Mouse (Mus musculus) E14TG2a.4 (cell line): ENCODE data around the gene Rem1.

Experiments used
- H3K27me3 ChIP-seq: 2 replicates; pipeline ENCODE4 v1.6.1; 2014; ENCODE audit warnings: low read length, control low read depth; ENCODE audit not compliant: insufficient read depth
- H3K36me3 ChIP-seq: 2 replicates; pipeline ENCODE4 v1.6.1; 2014; ENCODE audit warnings: low read length, control low read depth; ENCODE audit not compliant: insufficient read depth
- H3K4me1 ChIP-seq: replicated peaks from 2 replicates; pipeline ENCODE4 v1.6.1; 2014; ENCODE audit warnings: low read depth, low read length, control low read depth
- H3K4me3 ChIP-seq: replicated peaks from 2 replicates; pipeline ENCODE4 v1.5.1; 2014; ENCODE audit warnings: mild to moderate bottlenecking, low read length
- H3K9me3 ChIP-seq: 2 replicates; pipeline ENCODE4 v1.6.1; 2014; ENCODE audit warnings: low read length, control low read depth
- CTCF ChIP-seq: conservative IDR thresholded peaks from 2 replicates; pipeline ENCODE4 v1.5.1; 2014; ENCODE audit warnings: low read length
- NANOG ChIP-seq: IDR thresholded peaks from 2 replicates; pipeline ENCODE4 v1.6.1; 2014; ENCODE audit warnings: borderline replicate concordance, low read length, mixed read lengths
- POU5F1 ChIP-seq: IDR thresholded peaks from 2 replicates; pipeline ENCODE4 v1.6.1; 2014; ENCODE audit warnings: low read length, borderline replicate concordance

The Rem1 gene

DNA sequence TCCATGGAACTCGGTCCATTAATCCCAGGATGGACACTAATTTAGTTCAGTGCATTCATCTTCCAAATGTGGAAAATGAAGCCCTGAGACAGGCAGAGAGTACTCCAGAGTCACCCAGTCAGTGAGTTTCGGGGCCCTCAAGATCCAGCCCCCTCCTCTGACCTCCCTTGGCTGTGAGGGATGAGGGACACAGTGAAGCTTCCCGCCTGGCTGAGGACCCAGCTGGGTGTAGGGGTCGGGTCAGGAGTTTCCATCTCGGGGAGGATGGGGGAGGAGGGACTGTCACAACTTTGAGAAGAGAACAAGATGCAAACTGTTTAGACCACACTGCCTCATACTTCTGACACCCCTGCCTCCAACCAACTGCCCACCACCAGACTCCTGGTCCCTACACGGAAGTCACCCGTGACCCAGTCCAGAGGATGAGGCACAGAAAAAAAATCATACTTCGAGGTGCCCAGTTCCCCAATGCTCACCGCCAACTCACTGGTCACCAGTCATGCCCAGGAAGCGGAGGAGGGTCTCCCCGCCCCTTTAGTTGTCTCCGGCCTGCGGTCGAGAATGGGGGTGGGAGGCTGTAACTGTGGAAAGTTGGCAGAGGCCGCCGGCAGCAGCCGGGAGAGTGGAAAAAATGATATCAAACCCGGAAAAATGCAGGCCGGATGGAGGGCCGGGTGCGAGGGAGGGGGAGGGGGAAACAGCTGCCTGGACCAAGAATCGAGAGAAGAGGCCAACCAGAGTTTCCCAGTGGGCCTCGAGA lies 9.7 kb downstream of the Rem1 start:
- TF ChIP-seq CTCF (no peak), NANOG (no peak), POU5F1 (no peak)
- peaks cover 6% of the 10 kb centered on the region for H3K9me3 ChIP-seq
- peaks cover 74% of the 10 kb centered on the region for H3K27me3 ChIP-seq
- H3K36me3 ChIP-seq: no peaks in the 10 kb centered on the region
- H3K4me1 ChIP-seq: peaks cover 13% of the 10 kb centered on the region; the same call in 1 of the 2 replicates
- no peak overlapping the region for H3K4me3 ChIP-seq

DNA sequence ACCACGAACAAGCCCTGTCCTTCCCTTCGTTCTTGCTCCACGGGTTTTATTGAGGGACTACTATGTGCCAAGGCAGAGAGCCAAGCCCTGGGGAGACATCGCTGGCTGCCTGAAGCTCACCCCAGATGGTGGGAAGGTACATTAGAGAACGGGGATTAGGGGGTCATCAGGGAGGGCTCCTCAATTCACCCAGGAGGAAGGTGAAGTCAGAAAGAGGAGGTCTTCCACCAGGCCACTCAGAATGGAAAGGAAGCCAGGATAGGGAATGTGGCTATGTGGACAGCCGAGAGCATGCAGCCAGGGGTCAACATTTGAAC lies 10.2 kb downstream of the Rem1 start:
- H3K4me1 ChIP-seq: peaks cover 13% of the 10 kb centered on the region; the same call in 1 of the 2 replicates
- no peaks in the 10 kb centered on the region for H3K36me3 ChIP-seq
- peaks cover 69% of the 10 kb centered on the region for H3K27me3 ChIP-seq
- H3K9me3 ChIP-seq: peaks cover 6% of the 10 kb centered on the region
- TF ChIP-seq POU5F1 (no peak), NANOG (no peak), CTCF (no peak)
- H3K4me3 ChIP-seq: no peak overlapping the region

DNA sequence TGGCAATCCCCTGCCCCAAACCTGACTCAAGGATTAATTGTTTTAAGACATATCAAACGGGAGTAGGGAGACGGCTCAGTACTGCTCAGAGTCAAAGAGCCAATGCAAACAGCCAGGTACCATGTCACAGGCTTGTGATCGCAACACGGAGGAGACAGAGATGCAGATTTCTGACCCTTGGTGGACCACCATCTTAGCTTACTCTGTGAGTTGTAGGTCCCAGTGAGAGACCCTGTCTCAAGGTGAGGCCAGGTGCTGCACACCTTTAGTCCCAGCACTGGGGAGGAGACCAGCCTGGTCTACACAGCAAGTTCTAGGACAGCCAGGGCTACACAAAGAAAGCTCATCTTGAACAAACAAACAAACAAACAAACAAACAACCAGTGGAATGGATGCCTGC lies 10.6 kb downstream of the Rem1 start:
- no peak for TF ChIP-seq NANOG
- no peak for TF ChIP-seq POU5F1
- TF ChIP-seq CTCF: no peak
- H3K27me3 ChIP-seq: peaks cover 65% of the 10 kb centered on the region
- H3K36me3 ChIP-seq: no peaks in the 10 kb centered on the region
- peaks cover 6% of the 10 kb centered on the region for H3K9me3 ChIP-seq
- H3K4me3 ChIP-seq: no peak overlapping the region
- H3K4me1 ChIP-seq: peaks cover 13% of the 10 kb centered on the region; the same call in 1 of the 2 replicates

DNA sequence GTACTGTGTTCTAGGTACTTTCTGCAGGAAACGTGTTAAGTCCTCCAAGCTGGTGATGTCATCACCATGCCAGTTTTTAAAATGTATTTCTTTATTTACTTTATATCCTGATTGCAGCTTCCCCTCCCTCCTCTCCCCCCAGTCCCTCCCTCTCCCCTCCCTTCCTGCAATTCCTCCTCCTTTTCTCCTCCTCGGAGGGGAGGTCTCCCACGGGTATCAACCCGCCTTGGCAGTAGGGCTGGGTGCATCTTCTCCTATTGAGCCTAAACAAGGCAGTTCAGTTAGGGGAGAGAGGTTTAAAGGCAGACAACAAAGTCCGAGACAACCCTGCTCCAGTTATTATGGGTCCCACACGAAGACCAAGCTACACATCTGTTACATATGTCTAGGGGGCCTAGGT lies 12.1 kb downstream of the Rem1 start:
- Histone ChIP-seq H3K27me3 (peaks cover 51% of the 10 kb centered on the region), H3K4me3 (no peak overlapping the region), H3K36me3 (no peaks in the 10 kb centered on the region), H3K9me3 (no peaks in the 10 kb centered on the region), H3K4me1 (peaks cover 8% of the 10 kb centered on the region; the same call in 1 of the 2 replicates)
- TF ChIP-seq CTCF (no peak), NANOG (no peak), POU5F1 (no peak)

DNA sequence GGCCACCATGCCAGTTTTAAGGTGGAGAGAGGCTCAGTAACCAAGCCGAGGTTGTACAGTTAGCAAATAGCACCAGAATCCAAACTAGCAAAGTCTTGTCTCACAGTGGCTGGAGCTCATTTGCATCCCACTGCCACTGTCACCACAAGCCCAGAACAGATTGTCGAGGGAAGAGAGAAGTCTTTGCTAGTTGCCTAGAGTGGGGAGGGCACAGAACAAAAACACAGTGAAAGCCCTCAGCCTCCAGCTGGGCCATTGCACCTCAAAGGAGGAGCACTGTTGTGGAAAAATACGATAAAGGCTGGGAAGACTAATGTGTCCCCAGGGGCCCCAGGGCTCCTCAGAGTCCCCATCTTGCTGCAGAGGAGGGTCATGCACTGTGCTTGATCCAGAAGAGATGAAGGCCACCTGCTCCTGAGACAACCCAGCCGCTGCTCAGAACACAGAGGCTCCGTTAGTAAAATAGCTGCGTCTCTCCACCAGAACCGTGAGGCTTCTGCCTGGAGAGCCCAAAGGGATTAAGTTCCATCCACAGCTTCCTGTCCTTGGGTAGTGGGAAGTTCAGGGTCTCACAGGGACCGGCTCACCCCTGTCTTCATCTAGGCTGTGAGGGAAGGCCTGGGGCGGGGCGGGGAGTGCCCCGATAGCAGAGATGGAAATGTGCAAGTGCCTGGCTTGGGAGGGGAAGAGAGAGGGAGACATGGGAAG lies 12.8 kb downstream of the Rem1 start:
- H3K36me3 ChIP-seq: no peaks in the 10 kb centered on the region
- peaks cover 44% of the 10 kb centered on the region for H3K27me3 ChIP-seq
- TF ChIP-seq NANOG: no peak
- no peak for TF ChIP-seq CTCF
- no peak for TF ChIP-seq POU5F1
- peaks cover 7% of the 10 kb centered on the region; the same call in 1 of the 2 replicates for H3K4me1 ChIP-seq
- no peak overlapping the region for H3K4me3 ChIP-seq
- H3K9me3 ChIP-seq: no peaks in the 10 kb centered on the region

DNA sequence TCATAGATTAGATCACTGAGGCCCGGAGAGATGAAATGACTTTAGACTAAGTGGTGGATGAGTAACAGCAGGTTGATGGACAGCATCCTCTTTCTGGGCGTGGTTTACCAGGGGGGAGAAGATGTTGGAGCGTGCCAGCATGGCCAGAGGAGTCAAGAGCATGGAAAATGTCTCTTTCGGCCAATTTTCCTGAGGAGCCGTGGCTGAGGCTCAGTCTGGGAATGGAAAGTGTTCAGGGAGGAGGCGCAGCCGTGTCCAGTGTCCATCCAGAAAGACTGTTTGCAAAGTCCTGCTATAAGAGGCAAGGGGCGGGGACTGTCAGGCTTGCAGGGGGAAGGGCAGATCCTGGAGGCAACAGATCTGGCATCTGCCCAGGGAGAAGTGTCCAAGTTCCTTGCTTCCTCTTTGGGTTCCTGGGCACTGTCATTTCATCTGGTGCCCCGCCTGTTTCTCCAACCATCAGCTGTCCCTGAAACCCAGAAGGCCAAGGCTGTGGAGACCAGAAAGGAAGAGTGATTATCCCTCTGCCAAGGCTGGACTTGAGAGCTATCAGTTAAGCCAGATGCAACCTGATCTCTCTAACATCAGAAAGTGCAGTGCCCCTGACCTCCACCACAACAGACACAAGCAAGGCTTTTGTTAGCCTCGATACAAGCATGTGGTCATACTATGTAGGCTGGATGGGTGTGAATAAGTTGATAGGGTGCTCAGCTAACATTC lies 26.3 kb downstream of the Rem1 start:
- H3K36me3 ChIP-seq: no peaks in the 10 kb centered on the region
- H3K4me3 ChIP-seq: no peak overlapping the region
- no peaks in the 10 kb centered on the region for H3K9me3 ChIP-seq
- TF ChIP-seq POU5F1: no peak
- no peak for TF ChIP-seq NANOG
- TF ChIP-seq CTCF: no peak
- H3K4me1 ChIP-seq: peaks cover 11% of the 10 kb centered on the region
- H3K27me3 ChIP-seq: peaks cover 5% of the 10 kb centered on the region; the same call in 1 of the 2 replicates

DNA sequence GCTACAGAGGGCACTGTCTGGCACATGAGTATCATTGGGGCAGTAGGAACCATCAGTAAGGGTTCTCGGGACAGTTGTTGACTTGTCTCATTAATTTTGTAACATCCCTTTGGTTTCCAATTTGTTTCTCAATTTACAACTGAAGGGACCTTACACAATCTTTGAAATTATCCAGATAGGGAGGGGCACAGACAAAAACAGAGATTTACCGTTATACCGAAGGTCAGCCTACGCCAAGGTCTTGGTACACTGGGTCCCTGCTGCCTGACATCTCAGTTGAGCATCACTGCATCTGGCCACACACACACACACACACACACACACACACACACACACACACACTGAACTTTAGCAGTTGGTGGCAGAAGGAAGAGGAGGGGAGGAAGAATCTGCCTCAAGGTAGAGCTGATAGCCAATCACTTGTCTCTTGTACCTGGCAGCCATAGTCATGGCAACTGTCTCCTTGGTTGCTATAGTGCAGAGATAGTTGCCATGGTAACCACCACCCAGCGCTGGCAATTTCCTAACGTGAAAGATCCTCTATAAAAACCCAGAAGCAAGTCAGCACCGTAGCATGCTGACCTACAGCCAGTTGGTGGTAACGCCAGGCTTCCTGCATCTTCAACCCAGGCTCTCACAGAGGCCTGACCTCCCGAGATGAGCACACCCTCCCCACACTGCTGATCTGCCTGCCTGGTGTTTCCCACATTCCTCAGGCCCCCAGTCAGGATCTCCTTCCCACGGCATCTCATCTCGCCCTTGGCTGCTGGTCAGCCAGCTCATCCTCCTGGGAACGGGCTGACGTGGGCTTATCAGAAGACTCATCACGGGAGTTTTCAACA lies 27.3 kb downstream of the Rem1 start:
- Histone ChIP-seq H3K36me3 (no peaks in the 10 kb centered on the region), H3K27me3 (peaks cover 5% of the 10 kb centered on the region; the same call in 1 of the 2 replicates), H3K4me1 (peaks cover 14% of the 10 kb centered on the region), H3K4me3 (no peak overlapping the region), H3K9me3 (no peaks in the 10 kb centered on the region)
- TF ChIP-seq NANOG: no peak
- no peak for TF ChIP-seq POU5F1
- TF ChIP-seq CTCF: no peak
